Mouse (Mus musculus): ENCODE data around the gene Hspa5. TPM values are rescaled to one million over a fixed set of nuclear protein-coding genes. Genes with fewer than 3 reads are reported as not detected.
A peak's percentile ranks its signal among the peaks of the same experiment; 100 is the strongest.
"Not testable (repeated sequence)": the region's sequence is repeated elsewhere in the genome, so short reads cannot be mapped to it uniquely, and the experiment has no call there.

Hspa5 gene
- polyA plus RNA-seq, 1 experiment from 2014 or later, result 423 TPM

DNA sequence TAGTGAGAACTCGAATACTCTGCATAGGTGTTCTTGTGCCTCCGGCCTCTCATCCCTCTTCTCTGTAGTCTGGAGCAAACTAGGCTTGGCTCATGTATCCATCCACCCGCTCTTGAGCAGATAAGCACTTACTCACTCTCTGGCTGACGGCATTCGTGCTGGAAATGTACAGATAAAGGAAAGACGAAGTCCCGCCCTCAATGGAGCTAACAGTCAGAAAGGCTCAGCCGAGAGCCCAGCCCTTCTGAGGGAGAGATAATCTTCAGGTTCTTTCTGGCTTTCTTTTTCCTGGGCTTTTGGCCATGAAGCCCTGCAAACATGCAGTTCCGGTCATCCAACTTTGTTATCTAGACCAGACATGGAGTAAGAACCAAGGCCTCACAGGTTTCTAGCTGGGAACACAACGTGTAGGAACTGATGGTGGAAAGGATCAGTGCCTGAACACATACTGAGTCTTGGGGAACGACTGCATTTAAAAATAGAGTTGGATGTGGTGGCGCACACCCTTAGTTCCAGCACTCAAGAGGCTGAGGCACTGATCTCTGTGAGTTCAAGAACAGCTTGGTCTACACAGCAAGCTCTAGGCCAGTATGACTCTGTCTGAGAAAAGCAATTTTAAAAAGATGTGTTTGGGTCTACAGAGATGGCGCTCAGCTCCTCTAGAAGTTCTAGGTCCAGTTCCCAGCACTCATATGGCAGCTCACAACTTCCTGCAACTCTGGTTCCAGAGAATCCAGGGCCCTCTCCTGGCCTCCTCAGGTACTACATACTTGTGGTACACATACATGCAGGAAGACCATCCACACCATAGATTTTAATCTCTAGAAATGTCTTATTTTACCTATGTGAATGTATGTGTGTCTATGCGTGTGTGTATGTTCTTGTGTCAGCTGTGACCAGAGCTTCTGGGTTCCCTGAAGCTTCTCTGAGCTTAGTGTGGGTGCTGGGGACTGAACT, 11.6 kb downstream of the Hspa5 start:
- H3K36me3 ChIP-seq (replicated peaks; ENCODE audit: control insufficient read depth, insufficient read depth), result peaks cover 64% of the 10 kb centered on the region
- no peak overlapping the region for H3K9ac ChIP-seq
- H3K4me1 ChIP-seq (replicated peaks; ENCODE audit: control insufficient read depth, insufficient read depth, low read length), result no peaks in the 10 kb centered on the region; the same call in 1 of the 2 replicates
- H3K4me2 ChIP-seq (replicated peaks), result no peak overlapping the region
- H3K27me3 ChIP-seq (ENCODE audit: control insufficient read depth, insufficient read depth, low read length), result no peaks in the 10 kb centered on the region
- no peak overlapping the region for H3K4me3 ChIP-seq (replicated peaks; ENCODE audit: low read length)
- H3K9me3 ChIP-seq (ENCODE audit: control insufficient read depth, low read length), result no peaks in the 10 kb centered on the region
- no peak for ATAC-seq (ENCODE audit: low FRiP score)
- DNase-seq (ENCODE audit: low spot score), result no peak
- no peak overlapping the region for H3K27ac ChIP-seq
- 93% methylated on average over 14 of the region's 14 CpGs for WGBS

DNA sequence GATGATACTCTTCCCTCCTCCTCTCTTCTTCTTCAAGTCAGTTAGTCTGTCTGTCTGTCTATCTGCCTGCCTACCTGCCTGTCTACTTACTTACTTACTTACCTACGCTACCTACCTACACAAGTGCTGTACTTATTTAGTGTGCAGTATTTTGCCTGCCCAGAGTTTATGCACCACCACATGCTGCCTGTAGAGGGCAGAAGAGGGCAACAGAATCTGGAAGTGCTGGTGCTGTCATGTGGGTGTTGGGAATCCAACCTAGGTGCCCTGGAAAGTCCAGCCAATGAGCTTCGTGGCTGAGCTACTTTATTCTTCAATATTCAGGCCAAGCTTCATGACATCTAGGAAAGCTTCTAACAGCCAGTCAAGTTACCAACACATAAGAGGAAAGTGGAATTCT, 12.3 kb downstream of the Hspa5 start:
- H3K27me3 ChIP-seq (ENCODE audit: control insufficient read depth, insufficient read depth, low read length), result no peaks in the 10 kb centered on the region
- 76% methylated on average over 2 of the region's 2 CpGs for WGBS
- no peak overlapping the region for H3K4me3 ChIP-seq (replicated peaks; ENCODE audit: low read length)
- H3K4me1 ChIP-seq (replicated peaks; ENCODE audit: control insufficient read depth, insufficient read depth, low read length), result no peaks in the 10 kb centered on the region
- ATAC-seq (ENCODE audit: low FRiP score) (no peak), DNase-seq (ENCODE audit: low spot score) (no peak)
- no peaks in the 10 kb centered on the region for H3K9me3 ChIP-seq (ENCODE audit: control insufficient read depth, low read length)
- peaks cover 56% of the 10 kb centered on the region for H3K36me3 ChIP-seq (replicated peaks; ENCODE audit: control insufficient read depth, insufficient read depth)
- no peak overlapping the region for H3K27ac ChIP-seq
- H3K4me2 ChIP-seq (replicated peaks), result no peak overlapping the region
- H3K9ac ChIP-seq, result no peak overlapping the region

DNA sequence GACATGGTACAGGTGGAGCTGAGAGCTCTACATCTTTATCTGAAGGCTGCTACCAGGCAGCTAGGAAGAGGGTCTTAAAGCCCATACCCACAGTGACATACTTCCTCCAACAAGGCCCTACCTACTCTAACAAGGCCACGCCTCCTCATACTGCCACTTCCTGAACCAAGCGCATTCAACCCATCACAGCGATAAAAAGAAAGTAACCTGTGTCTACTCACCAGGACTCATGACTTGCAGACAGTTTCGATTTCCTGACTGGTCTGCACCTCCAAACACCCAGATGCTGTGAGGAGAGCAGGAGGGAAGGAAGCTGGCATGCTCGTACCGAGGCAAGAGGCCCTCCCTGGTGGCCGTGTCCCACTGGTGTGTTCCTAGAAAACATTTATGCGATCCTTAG, 18.5 kb downstream of the Hspa5 start:
- Histone ChIP-seq H3K9me3 (ENCODE audit: control insufficient read depth, low read length) (no peaks in the 10 kb centered on the region), H3K27ac (no peak overlapping the region), H3K9ac (no peak overlapping the region), H3K27me3 (ENCODE audit: control insufficient read depth, insufficient read depth, low read length) (no peaks in the 10 kb centered on the region), H3K4me2 (replicated peaks) (no peak overlapping the region), H3K36me3 (replicated peaks; ENCODE audit: control insufficient read depth, insufficient read depth) (peaks cover 23% of the 10 kb centered on the region; the same call in 1 of the 2 replicates), H3K4me3 (replicated peaks; ENCODE audit: low read length) (no peak overlapping the region), H3K4me1 (replicated peaks; ENCODE audit: control insufficient read depth, insufficient read depth, low read length) (no peaks in the 10 kb centered on the region)
- DNase-seq (ENCODE audit: low spot score), result no peak
- 93% methylated on average over 8 of the region's 8 CpGs for WGBS
- no peak for ATAC-seq (ENCODE audit: low FRiP score)

DNA sequence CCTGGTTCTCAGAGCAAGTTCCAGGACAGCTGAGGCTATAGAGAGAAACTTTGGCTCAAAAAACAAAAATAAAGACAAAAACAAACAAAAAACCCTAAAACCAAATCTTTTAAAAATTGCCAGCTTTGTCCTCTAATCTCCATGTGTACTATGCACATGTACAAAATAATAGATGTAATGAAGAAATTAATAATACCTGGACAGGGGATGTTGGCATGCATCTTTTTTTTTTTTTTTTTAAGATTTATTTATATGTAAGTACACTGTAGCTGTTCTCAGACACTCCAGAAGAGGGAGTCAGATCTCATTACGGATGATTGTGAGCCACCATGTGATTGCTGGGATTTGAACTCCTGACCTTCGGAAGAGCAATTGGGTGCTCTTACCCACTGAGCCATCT, 20.8 kb downstream of the Hspa5 start:
- not testable (repeated sequence) for H3K9me3 ChIP-seq (ENCODE audit: control insufficient read depth, low read length); H3K27me3 ChIP-seq (ENCODE audit: control insufficient read depth, insufficient read depth, low read length); DNase-seq (ENCODE audit: low spot score); H3K27ac ChIP-seq; H3K9ac ChIP-seq; H3K4me3 ChIP-seq (replicated peaks; ENCODE audit: low read length); ATAC-seq (ENCODE audit: low FRiP score); H3K4me1 ChIP-seq (replicated peaks; ENCODE audit: control insufficient read depth, insufficient read depth, low read length); H3K4me2 ChIP-seq (replicated peaks)
- 94% methylated on average over 2 of the region's 2 CpGs for WGBS
- peaks cover 17% of the 10 kb centered on the region; the same call in 1 of the 2 replicates for H3K36me3 ChIP-seq (replicated peaks; ENCODE audit: control insufficient read depth, insufficient read depth)

DNA sequence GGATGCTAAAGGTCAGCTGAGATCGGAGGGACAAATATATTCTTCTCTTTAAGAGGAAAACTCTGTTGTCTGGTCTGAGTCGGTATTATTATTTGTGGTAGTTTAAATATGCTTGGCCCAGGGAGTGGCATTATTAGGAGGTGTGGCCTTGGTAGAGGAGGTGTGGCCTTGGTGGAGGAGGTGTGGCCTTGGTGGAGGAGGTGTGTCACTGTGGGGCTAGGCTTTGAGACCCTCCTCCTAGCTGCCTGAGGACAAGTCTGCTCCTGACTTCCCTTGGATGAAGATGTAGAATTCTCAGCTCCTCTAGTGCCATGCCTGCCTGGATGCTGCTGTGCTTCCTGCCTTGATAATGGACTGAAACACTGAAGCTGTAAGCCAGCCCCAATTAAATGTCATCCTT, 22.7 kb downstream of the Hspa5 start:
- no peaks in the 10 kb centered on the region for H3K9me3 ChIP-seq (ENCODE audit: control insufficient read depth, low read length)
- 95% methylated on average over 2 of the region's 2 CpGs for WGBS
- no peak overlapping the region for H3K4me3 ChIP-seq (replicated peaks; ENCODE audit: low read length)
- 0 out of 2 replicates have a peak, but pooled peaks cover 8% of the 10 kb centered on the region for H3K4me1 ChIP-seq (replicated peaks; ENCODE audit: control insufficient read depth, insufficient read depth, low read length)
- no peak overlapping the region for H3K27ac ChIP-seq
- no peak overlapping the region for H3K4me2 ChIP-seq (replicated peaks)
- no peaks in the 10 kb centered on the region for H3K27me3 ChIP-seq (ENCODE audit: control insufficient read depth, insufficient read depth, low read length)
- H3K36me3 ChIP-seq (replicated peaks; ENCODE audit: control insufficient read depth, insufficient read depth), result peaks cover 17% of the 10 kb centered on the region; the same call in 1 of the 2 replicates
- no peak for DNase-seq (ENCODE audit: low spot score)
- ATAC-seq (ENCODE audit: low FRiP score), result no peak
- no peak overlapping the region for H3K9ac ChIP-seq

DNA sequence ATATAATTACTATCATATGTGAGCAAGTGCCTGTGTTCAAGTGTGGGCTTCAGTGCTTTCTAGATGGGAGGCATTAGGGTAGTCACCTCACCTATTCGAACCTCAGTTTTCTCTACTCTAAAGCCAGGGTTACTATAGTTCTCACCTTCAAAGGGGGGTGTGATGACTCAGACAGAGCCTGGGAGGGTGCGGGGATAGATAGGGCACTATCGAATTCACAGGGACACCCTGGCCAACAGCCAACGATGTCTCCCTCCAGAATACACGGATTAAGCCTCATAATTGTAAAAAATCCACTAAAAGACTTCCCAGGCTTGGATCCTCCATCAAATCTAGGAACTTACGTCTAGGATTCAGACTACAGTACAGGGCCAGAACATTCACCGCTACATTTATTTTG, 23.7 kb downstream of the Hspa5 start:
- no peak overlapping the region for H3K4me2 ChIP-seq (replicated peaks)
- no peak overlapping the region for H3K27ac ChIP-seq
- no peaks in the 10 kb centered on the region for H3K9me3 ChIP-seq (ENCODE audit: control insufficient read depth, low read length)
- H3K9ac ChIP-seq, result no peak overlapping the region
- no peaks in the 10 kb centered on the region for H3K27me3 ChIP-seq (ENCODE audit: control insufficient read depth, insufficient read depth, low read length)
- ATAC-seq (ENCODE audit: low FRiP score) (no peak), DNase-seq (ENCODE audit: low spot score) (no peak)
- WGBS, result 95% methylated on average over 7 of the region's 7 CpGs
- 0 out of 2 replicates have a peak, but pooled peaks cover 8% of the 10 kb centered on the region for H3K4me1 ChIP-seq (replicated peaks; ENCODE audit: control insufficient read depth, insufficient read depth, low read length)
- peaks cover 11% of the 10 kb centered on the region; the same call in 1 of the 2 replicates for H3K36me3 ChIP-seq (replicated peaks; ENCODE audit: control insufficient read depth, insufficient read depth)
- no peak overlapping the region for H3K4me3 ChIP-seq (replicated peaks; ENCODE audit: low read length)

DNA sequence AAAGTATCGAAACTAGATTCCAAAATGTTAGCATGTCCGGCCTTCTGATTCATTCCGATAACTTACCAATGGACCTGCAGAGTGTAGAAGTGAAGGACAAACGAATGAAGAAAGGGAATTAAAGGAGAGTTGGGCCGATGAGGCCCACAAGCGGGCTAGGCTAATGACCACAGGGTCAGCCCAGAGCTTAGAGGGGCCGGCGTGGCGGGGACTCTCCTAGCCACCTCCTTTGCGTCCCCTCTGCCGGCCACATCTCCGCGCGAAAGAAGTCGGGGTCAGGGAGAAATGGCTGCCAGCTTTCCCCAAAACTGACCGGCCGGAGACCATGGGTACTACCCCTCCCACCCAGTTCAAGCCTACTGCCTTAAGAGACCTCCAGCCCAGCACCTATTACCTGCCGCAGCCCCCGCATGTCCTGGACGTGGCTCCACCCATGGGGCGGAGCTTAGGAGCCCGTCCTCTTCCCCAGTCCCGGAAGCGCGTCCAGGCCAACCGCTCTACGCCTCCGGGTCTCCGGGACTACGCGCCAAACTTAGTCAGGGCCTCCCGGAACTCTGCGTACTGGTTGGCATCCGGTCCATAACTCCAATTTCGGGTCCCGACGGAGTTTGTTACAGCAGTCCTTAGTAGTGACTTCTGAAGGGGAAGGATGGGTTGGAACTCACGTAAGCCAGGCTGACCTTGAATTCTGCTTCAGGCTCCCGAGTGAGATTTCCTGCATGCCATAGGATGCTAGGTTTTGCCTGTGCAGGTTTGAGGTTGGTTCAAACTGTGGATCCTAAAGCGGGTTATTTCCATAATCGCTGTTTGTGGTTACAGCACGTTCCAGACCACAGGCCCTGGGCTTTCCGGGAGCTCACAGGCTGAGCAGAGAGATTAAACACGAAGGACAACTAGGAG, 27.8 kb downstream of the Hspa5 start, which contains the start of gene Rabepk:
TSS of gene Rabepk (minus strand) at position 556 of the 900 bp plus-strand sequence.
- peak within 1 kb of the TSS; percentile 22; the same call in 1 of the 2 replicates for H3K27ac ChIP-seq
- DNase-seq (ENCODE audit: low spot score) (peak; percentile 77), ATAC-seq (ENCODE audit: low FRiP score) (peak; percentile 69)
- no peaks in the 10 kb centered on the region for H3K9me3 ChIP-seq (ENCODE audit: control insufficient read depth, low read length)
- H3K4me1 ChIP-seq (replicated peaks; ENCODE audit: control insufficient read depth, insufficient read depth, low read length), result peaks cover 23% of the 10 kb centered on the region
- H3K4me3 ChIP-seq (replicated peaks; ENCODE audit: low read length), result peak within 1 kb of the TSS; percentile 42
- peak within 1 kb of the TSS; percentile 71 for H3K4me2 ChIP-seq (replicated peaks)
- 6% methylated on average over 44 of the region's 44 CpGs for WGBS
- no peaks in the 10 kb centered on the region for H3K27me3 ChIP-seq (ENCODE audit: control insufficient read depth, insufficient read depth, low read length)
- H3K36me3 ChIP-seq (replicated peaks; ENCODE audit: control insufficient read depth, insufficient read depth), result peaks cover 11% of the 10 kb centered on the region
- peak within 1 kb of the TSS; percentile 49 for H3K9ac ChIP-seq

DNA sequence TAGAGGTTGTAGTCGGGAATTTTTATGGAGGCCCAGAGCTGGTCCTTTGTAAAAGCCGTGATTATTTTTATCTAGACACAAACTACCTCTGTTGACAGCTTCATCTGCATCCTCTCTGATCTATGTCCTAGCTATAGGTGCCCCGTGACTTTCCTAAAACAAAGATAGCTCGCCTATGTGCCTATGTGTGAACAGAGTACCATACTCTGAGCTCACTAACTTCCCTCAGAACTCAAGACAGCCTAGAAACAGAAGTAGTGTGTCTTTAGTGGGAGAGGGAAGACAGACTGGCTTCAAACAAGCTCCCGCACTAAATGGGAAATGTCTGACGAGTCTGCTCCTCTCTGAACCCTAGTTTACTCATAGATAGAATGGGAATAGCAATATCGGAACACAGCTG, 28.6 kb downstream of the Hspa5 start:
- Histone ChIP-seq H3K4me2 (replicated peaks) (no peak overlapping the region; the same call in 1 of the 2 replicates), H3K4me3 (replicated peaks; ENCODE audit: low read length) (no peak overlapping the region)
- 86% methylated on average over 7 of the region's 7 CpGs for WGBS

More for the DNA sequence above, 28.6 kb downstream of the Hspa5 start:
- Histone ChIP-seq H3K9me3 (ENCODE audit: control insufficient read depth, low read length) (no peaks in the 10 kb centered on the region), H3K27me3 (ENCODE audit: control insufficient read depth, insufficient read depth, low read length) (no peaks in the 10 kb centered on the region), H3K36me3 (replicated peaks; ENCODE audit: control insufficient read depth, insufficient read depth) (peaks cover 12% of the 10 kb centered on the region), H3K27ac (no peak overlapping the region), H3K4me1 (replicated peaks; ENCODE audit: control insufficient read depth, insufficient read depth, low read length) (peaks cover 26% of the 10 kb centered on the region), H3K9ac (no peak overlapping the region)
- ATAC-seq (ENCODE audit: low FRiP score), result no peak
- no peak for DNase-seq (ENCODE audit: low spot score)

All from hindbrain, embryonic 14.5 days (tissue).